Mouse (Mus musculus) neural tube, embryonic 15.5 days (tissue): ENCODE measurements at regions not wholly inside any gene's neighbourhood (a gene's known extent, or its start where the extent isn't known, plus 50 kb on each side); places are given as distances from the start of the nearest gene placed in this dataset.

ENCODE experiments used
- ATAC-seq: fragments of 200-750 bp; cut with Nextera tagmentation; 2 replicates; pipeline ENCODE4 v1.8.0; 2017; ENCODE audit warnings: mild to moderate bottlenecking, moderate TSS enrichment, moderate library complexity; ENCODE audit not compliant: low FRiP score
- H3K27ac ChIP-seq: fragments of 300-500 bp; sonication (generic); replicated peaks from 2 replicates; pipeline ENCODE4 v1.5.1; 2015; ENCODE audit warnings: mild to moderate bottlenecking, inconsistent platforms
- H3K27me3 ChIP-seq: fragments of 300-500 bp; sonication (generic); replicated peaks from 2 replicates; pipeline ENCODE4 v1.6.1; 2015; ENCODE audit warnings: inconsistent platforms
- H3K36me3 ChIP-seq: fragments of 300-500 bp; sonication (generic); 2 replicates; pipeline ENCODE4 v1.6.1; 2015; ENCODE audit warnings: inconsistent platforms
- H3K4me1 ChIP-seq: fragments of 300-500 bp; sonication (generic); 2 replicates; pipeline ENCODE4 v1.6.1; 2015; ENCODE audit warnings: inconsistent platforms
- H3K4me2 ChIP-seq: fragments of 300-500 bp; sonication (generic); 2 replicates; pipeline ENCODE4 v1.6.1; 2015; ENCODE audit warnings: inconsistent platforms, mild to moderate bottlenecking, moderate library complexity
- H3K4me3 ChIP-seq: fragments of 300-500 bp; sonication (generic); replicated peaks from 2 replicates; pipeline ENCODE4 v1.5.1; 2015; ENCODE audit warnings: mild to moderate bottlenecking, inconsistent platforms
- H3K9ac ChIP-seq: fragments of 300-500 bp; sonication (generic); replicated peaks from 2 replicates; pipeline ENCODE4 v1.6.1; 2015; ENCODE audit warnings: mild to moderate bottlenecking, inconsistent platforms
- H3K9me3 ChIP-seq: fragments of 300-500 bp; sonication (generic); replicated peaks from 2 replicates; pipeline ENCODE4 v1.6.1; 2016; ENCODE audit warnings: inconsistent platforms
- WGBS: fragments of 180-500 bp; shearing (Covaris S2); methylation state at CpG from one replicate; pipeline ENCODE4 v1.1.7; 2015; ENCODE audit warnings: mixed read lengths; 5-methylcytosine and 5-hydroxymethylcytosine counted together

DNA sequence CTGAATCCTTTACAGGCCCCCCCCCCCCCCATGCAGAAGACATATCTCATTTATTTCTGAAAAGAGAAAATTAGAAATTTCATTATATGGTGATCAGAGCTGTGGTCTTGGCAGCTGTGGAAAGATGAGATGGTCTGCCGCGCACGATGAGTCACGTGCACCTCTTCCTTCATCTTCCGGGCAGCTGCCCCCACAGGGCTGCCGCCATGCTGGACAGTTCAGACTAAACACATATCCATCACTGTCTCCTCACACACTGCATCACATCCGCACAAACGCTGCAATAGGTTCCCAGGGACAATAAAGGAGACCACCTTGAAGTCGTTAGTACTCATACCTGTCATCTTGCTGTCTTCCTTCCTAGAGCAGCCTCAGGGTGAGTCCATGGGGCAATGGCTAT, 126.6 kb downstream of the Gm12728 start:
- Histone ChIP-seq H3K4me1 (no peaks in the 10 kb centered on the region), H3K27ac (no peak overlapping the region), H3K4me3 (no peak overlapping the region), H3K36me3 (no peaks in the 10 kb centered on the region), H3K4me2 (no peak overlapping the region), H3K27me3 (no peaks in the 10 kb centered on the region), H3K9me3 (no peaks in the 10 kb centered on the region), H3K9ac (no peak overlapping the region)
- ATAC-seq, result no peak
- WGBS, result 89% methylated on average over 9 of the region's 9 CpGs

- Histone ChIP-seq H3K4me1 (no peaks in the 10 kb centered on the region), H3K36me3 (no peaks in the 10 kb centered on the region), H3K4me3 (no peak overlapping the region), H3K9ac (no peak overlapping the region), H3K4me2 (no peak overlapping the region), H3K27me3 (no peaks in the 10 kb centered on the region), H3K27ac (no peak overlapping the region), H3K9me3 (no peaks in the 10 kb centered on the region)
- no peak for ATAC-seq
- 72% methylated on average over 6 of the region's 6 CpGs for WGBS
Measured at GRCm38 (mm10) chr4:105924781-105925382, 135.2 kb downstream of the Gm12728 start.

GRCm38 (mm10) chr4:105925506-105925905, 135.8 kb downstream of the Gm12728 start:
- no peak overlapping the region for H3K9ac ChIP-seq
- WGBS, result 90% methylated on average over 2 of the region's 2 CpGs
- no peaks in the 10 kb centered on the region for H3K9me3 ChIP-seq
- no peak for ATAC-seq
- no peak overlapping the region for H3K27ac ChIP-seq
- no peaks in the 10 kb centered on the region for H3K27me3 ChIP-seq
- no peaks in the 10 kb centered on the region for H3K36me3 ChIP-seq
- no peaks in the 10 kb centered on the region for H3K4me1 ChIP-seq
- H3K4me2 ChIP-seq, result no peak overlapping the region
- no peak overlapping the region for H3K4me3 ChIP-seq

DNA sequence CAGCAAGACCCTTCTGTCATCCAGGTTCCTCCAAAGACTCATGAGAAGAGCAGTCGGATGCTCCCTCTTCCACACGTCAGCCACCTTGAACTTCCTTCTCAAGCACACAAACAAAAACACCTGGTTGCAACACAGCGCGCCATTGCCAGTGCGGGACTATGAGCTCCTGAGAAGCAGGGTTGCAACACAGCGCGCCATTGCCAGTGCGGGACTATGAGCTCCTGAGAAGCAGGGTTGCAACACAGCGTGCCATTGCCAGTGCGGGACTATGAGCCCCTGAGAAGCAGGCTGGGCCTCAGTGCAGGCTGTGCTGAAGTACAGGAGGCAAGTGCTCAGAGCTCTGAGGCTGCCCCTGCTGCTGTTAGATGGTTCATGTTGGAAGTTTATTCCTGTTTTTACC, 140.0 kb downstream of the Gm12728 start:
- no peak for ATAC-seq
- Histone ChIP-seq H3K36me3 (no peaks in the 10 kb centered on the region), H3K4me3 (no peak overlapping the region), H3K9me3 (no peaks in the 10 kb centered on the region), H3K4me2 (no peak overlapping the region), H3K27me3 (no peaks in the 10 kb centered on the region), H3K4me1 (no peaks in the 10 kb centered on the region), H3K27ac (no peak overlapping the region), H3K9ac (no peak overlapping the region)
- WGBS, result 97% methylated on average over 10 of the region's 10 CpGs

DNA sequence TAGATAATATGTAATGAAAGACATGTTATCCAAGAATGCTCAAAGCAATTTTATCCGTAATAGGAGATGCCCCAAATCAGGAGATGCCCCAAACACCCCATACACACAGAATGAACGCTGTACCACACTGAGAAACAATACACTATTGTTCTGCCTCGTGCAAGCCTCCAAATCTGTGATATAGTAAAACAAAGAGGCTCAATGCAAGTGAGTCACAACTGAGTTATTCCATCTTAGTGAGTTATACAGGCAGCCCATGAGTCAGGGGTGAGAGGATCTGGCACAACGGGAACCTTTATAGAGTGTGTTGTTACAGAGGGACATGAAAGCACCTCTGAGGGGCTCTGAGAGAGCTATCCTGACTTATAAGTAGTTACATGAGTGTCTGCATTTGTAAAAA, 145.3 kb downstream of the Gm12728 start:
- H3K36me3 ChIP-seq, result no peaks in the 10 kb centered on the region
- H3K4me1 ChIP-seq, result no peaks in the 10 kb centered on the region
- no peak overlapping the region for H3K4me2 ChIP-seq
- no peaks in the 10 kb centered on the region for H3K27me3 ChIP-seq
- H3K27ac ChIP-seq, result no peak overlapping the region
- H3K4me3 ChIP-seq, result no peak overlapping the region
- H3K9ac ChIP-seq, result no peak overlapping the region
- ATAC-seq, result no peak
- WGBS, result 58% methylated on average over 4 of the region's 4 CpGs
- no peaks in the 10 kb centered on the region for H3K9me3 ChIP-seq

GRCm38 (mm10) chr4:105936755-105937514, 147.3 kb downstream of the Gm12728 start:
- Histone ChIP-seq H3K27ac (no peak overlapping the region), H3K9ac (no peak overlapping the region), H3K27me3 (no peaks in the 10 kb centered on the region), H3K36me3 (no peaks in the 10 kb centered on the region), H3K4me3 (no peak overlapping the region), H3K4me1 (no peaks in the 10 kb centered on the region), H3K4me2 (no peak overlapping the region), H3K9me3 (no peaks in the 10 kb centered on the region)
- WGBS, result 90% methylated on average over 7 of the region's 7 CpGs
- no peak for ATAC-seq

DNA sequence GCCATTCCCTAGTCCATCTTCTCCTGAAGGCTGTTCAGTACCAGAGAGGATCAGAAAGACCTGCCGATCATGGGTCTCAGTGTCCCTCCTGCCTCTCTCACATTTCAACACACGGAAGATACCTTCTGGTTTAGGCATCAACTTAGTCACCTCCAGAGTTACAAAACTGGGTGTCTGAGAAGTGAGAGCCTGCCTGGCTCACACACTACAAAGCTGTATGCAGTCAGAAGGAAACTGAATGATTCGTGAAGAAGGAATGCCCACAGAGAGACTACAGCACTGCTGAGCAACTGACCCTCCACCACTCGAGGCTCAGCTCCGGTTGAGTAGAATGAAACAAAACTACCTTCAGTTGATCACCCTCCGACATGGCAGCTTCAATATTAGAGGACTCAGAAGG, 147.9 kb downstream of the Gm12728 start:
- Histone ChIP-seq H3K4me1 (no peaks in the 10 kb centered on the region), H3K4me2 (no peak overlapping the region), H3K27me3 (no peaks in the 10 kb centered on the region), H3K27ac (no peak overlapping the region), H3K9me3 (no peaks in the 10 kb centered on the region), H3K9ac (no peak overlapping the region), H3K36me3 (no peaks in the 10 kb centered on the region), H3K4me3 (no peak overlapping the region)
- ATAC-seq, result no peak
- WGBS, result 85% methylated on average over 6 of the region's 6 CpGs

DNA sequence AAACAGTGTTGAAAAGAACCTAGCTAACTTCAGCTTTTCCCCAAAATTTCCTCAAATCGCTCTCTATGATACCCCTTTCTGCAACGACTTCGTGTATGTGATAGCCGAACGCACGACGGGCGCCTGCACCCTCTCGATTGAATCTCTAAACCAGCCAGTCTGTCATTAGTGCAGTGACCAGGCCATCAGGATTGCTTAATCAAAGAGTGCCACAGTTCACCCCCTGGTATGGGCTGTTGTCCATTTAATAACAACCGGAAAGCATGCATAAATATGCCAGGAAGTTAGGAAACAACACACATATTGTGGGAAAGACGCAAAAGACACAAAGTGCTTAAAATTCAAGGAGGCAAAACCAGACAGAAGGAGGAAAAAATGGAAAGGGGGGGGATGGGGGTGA, 149.2 kb downstream of the Gm12728 start:
- H3K27ac ChIP-seq, result no peak overlapping the region
- no peaks in the 10 kb centered on the region for H3K4me1 ChIP-seq
- H3K9me3 ChIP-seq, result no peaks in the 10 kb centered on the region
- no peak overlapping the region for H3K4me3 ChIP-seq
- WGBS, result 84% methylated on average over 11 of the region's 11 CpGs
- H3K27me3 ChIP-seq, result no peaks in the 10 kb centered on the region
- no peak overlapping the region for H3K4me2 ChIP-seq
- no peak for ATAC-seq
- no peaks in the 10 kb centered on the region for H3K36me3 ChIP-seq
- H3K9ac ChIP-seq, result no peak overlapping the region

- Histone ChIP-seq H3K36me3 (no peaks in the 10 kb centered on the region), H3K4me2 (no peak overlapping the region), H3K9me3 (no peaks in the 10 kb centered on the region), H3K9ac (no peak overlapping the region), H3K27me3 (no peaks in the 10 kb centered on the region), H3K27ac (no peak overlapping the region), H3K4me1 (no peaks in the 10 kb centered on the region), H3K4me3 (no peak overlapping the region)
- no peak for ATAC-seq
- 75% methylated on average over 11 of the region's 11 CpGs for WGBS
Measured at GRCm38 (mm10) chr4:105939636-105940199, 150.0 kb downstream of the Gm12728 start.

DNA sequence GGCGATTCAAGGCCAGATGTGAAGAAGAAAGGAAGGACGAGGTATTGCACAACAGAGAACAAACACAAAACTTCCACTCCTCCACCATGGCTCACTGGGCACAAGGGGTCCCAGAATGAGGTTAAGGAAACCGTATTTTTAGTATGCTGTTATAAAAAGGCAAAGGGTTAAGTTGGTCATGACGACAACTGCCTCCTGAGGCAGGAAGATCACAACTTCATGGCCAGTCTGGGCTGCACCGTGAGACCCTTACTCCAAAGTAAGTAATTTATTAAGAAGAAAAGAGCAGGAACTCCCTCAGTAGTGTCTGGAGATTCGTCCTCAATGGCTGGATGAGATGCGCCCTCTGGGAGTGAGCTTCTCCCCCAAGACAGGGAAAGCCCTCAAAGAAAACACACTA, 151.2 kb downstream of the Gm12728 start:
- Histone ChIP-seq H3K9me3 (no peaks in the 10 kb centered on the region), H3K4me2 (no peak overlapping the region), H3K4me1 (no peaks in the 10 kb centered on the region), H3K27me3 (no peaks in the 10 kb centered on the region), H3K4me3 (no peak overlapping the region), H3K9ac (no peak overlapping the region), H3K36me3 (no peaks in the 10 kb centered on the region), H3K27ac (no peak overlapping the region)
- WGBS, result 89% methylated on average over 7 of the region's 7 CpGs
- ATAC-seq, result no peak

DNA sequence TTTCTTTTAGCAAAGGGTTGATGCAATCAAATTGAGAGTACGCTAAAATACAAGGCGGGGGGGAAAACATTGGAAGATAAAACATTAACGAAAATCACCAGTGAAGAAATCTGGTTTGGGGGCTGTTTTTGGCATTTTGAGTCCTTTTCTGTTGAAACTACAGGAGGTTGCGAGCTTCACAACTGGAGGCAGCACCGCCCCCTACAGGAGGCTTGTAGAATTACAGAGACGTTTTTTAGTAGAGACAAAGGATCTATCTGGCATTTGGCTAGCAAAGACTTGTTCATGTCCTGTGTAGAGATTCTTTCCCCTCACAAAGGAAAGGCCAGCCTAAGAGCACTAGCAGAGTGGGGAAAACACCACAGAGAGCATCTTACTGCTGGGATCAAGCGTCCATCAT, 152.1 kb downstream of the Gm12728 start:
- H3K9me3 ChIP-seq, result no peaks in the 10 kb centered on the region
- H3K36me3 ChIP-seq, result no peaks in the 10 kb centered on the region
- H3K4me1 ChIP-seq, result no peaks in the 10 kb centered on the region
- H3K27me3 ChIP-seq, result no peaks in the 10 kb centered on the region
- H3K4me2 ChIP-seq, result no peak overlapping the region
- no peak overlapping the region for H3K4me3 ChIP-seq
- no peak overlapping the region for H3K9ac ChIP-seq
- no peak for ATAC-seq
- WGBS, result 53% methylated on average over 7 of the region's 7 CpGs
- no peak overlapping the region for H3K27ac ChIP-seq

DNA sequence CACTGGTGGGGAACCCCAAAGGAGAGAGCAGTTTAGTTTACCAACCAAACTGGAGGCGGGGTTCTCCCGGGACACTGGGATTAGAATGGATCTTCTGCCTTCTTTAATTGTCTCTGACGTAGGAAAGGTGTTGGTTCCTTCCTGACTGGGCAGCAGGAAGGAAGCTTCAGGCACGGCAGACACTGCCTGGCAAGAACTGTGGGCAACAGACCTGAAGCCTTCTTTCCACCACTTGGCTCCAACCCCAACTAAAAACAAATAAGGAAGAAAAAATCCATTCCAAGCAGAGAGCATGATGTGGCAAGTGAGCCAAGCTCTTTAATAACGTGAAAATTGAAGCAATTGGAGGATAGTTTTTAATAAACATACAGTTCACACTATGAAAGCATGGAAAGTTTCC, 155.3 kb downstream of the Gm12728 start:
- H3K9me3 ChIP-seq, result no peaks in the 10 kb centered on the region
- H3K27me3 ChIP-seq, result no peaks in the 10 kb centered on the region
- H3K4me3 ChIP-seq, result no peak overlapping the region
- no peak overlapping the region for H3K27ac ChIP-seq
- ATAC-seq, result no peak
- 74% methylated on average over 5 of the region's 5 CpGs for WGBS
- H3K36me3 ChIP-seq, result no peaks in the 10 kb centered on the region
- no peak overlapping the region for H3K4me2 ChIP-seq
- H3K9ac ChIP-seq, result no peak overlapping the region
- H3K4me1 ChIP-seq, result no peaks in the 10 kb centered on the region
